Mouse (Mus musculus) mouse embryonic stem cell (cell line): Measurements from ENCODE around the gene Med23.

ENCODE experiments used
- in situ Hi-C, 2 experiments: fragments of 300-500 bp; cut with MboI; formaldehyde crosslinking; loops; 1 replicate in 1 of 2; 3 replicates in 1 of 2; pipeline ENCODE4 v1.14.3; 2019 to 2020; ENCODE audit warnings: low sequenced_read_pairs in 2 of 2, low pct_unique_long_range_greater_than_20kb in 1 of 2, mixed read lengths in 1 of 2; ENCODE audit not compliant: unreplicated experiment in 1 of 2

Gene Med23

GRCm38 (mm10) chr10:24952549-24952948 is 82.8 kb downstream of the Med23 start:
- in situ Hi-C loops: loop anchor here (25.0 kb wide), 1 partner anchor 260 kb away; no protein-coding TSS in a partner anchor

DNA sequence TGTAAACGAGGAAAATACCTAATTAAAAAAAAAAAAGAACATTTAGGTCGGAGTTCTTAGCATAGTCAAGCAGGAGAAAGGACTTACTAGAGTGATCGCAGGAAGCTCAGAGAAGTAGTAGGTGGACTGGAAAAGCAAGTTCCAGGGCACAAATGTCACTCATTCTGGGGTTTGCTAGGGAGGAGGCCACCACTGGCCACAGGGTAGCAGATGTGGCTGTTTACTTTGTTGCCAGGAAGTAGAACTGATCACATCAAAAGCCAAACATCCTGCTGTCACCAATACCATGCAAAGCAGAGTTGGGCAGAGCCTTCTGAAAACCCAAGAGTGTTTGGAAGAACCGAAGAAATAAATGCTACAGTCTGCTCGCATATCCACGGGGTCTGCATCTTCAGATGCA is 84.1 kb downstream of the Med23 start:
- in situ Hi-C loops: loop anchor here (25.0 kb wide), 1 partner anchor 258 kb away; no protein-coding TSS in a partner anchor

- in situ Hi-C loops: loop anchor here (25.0 kb wide), 1 partner anchor 254 kb away; no protein-coding TSS in a partner anchor
Observed at GRCm38 (mm10) chr10:24958280-24959042, 88.7 kb downstream of the Med23 start.

DNA sequence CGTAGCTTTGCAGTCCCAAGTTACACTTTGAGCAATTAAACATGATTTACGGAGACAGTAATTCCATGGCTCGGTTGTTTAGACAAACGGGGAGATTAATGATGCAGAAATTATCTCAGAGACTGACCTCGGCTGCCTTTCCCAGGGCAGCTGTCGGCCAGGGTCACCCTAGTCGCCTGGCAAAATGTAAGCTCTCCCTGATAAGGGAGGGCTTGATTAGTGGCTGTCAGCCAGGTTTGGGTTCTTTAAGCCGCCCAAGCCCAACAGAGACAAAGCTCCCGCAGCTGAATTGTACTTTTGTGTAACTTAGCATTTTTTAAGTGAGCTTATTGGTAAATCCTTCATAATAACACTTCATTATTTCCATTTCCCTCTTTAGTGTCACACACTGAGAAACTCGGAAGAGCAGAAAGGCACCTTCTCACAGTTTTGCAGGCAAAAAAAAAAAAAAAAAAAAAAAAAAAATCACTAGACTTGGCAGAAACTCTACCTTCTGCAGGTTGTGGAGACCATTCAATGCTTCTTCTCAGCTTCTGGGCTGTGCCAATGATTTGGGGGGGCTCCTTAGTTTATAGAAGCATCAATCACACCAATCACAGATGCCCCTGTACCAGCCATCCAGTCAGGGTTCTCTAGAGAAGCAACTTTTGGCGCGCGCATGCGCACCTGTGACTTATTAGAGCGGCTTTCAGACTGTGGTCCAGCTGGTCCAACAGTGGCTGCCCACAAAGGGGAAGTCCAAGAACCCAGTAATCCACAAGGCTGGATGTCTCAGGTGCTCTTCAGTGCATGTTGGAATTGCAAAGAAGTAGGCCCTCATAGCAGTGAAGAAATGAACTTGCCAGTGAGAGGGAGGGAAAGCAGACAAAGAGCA is 89.5 kb downstream of the Med23 start:
- in situ Hi-C loops: loop anchor here (25.0 kb wide), 1 partner anchor 253 kb away; no protein-coding TSS in a partner anchor

GRCm38 (mm10) chr10:24961112-24961511 is 91.3 kb downstream of the Med23 start:
- in situ Hi-C loops: loop anchor here (25.0 kb wide), 1 partner anchor 251 kb away; no protein-coding TSS in a partner anchor

DNA sequence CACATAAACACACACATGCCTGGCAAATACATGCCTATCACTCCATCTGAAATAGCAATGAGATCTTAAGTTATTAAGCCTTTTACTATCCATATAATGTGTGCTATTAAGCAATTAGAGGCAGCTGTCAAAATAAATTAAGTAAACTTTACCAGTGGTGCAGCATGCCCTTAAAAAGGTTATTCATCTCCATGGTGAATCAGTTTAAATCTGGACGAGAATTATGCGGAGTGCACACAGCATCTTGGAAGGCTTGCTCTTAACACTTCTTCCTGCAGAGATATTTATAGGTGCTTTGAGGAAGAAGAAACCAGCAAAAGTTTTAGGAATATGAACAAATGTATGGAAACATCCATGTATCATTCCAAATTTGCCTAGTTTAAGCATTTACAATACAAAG is 92.1 kb downstream of the Med23 start:
- in situ Hi-C loops: loop anchor here (25.0 kb wide), 1 partner anchor 250 kb away; no protein-coding TSS in a partner anchor
